Mouse (Mus musculus) adrenal gland (tissue): ENCODE results near the gene Mafk.

Experiments
- microRNA-seq, 2 experiments: library from miRNA; unstranded; fragments of <30 nt; microRNA quantifications; one replicate each; pipeline ENCODE4; 2019

Gene Mafk

Small RNA genes within 50 kb of the gene (microRNA-seq; reads per million reads assigned to microRNA genes)
- 0.86 to 0.92 reads per million in 2 experiments for gene Mir7037
